ENCODE assay signal across 10 mouse cellular contexts in genomic region chr7:19316451-19317161, GRCm38 (mm10). TPM values are rescaled to one million over a fixed set of nuclear protein-coding genes. Genes with fewer than 3 reads are reported as not detected.
DNase-seq lines count a peak whose midpoint lies in the region; ATAC-seq and TF ChIP-seq lines count a peak whose summit lies in the region.
"Had no signal": no experiment of that assay in that cellular context is flagged by ENCODE, and none has a peak within 500 bp of the region (broad histone marks: within the 10 kb centered on the region; RNA-seq: fewer than 3 reads in every experiment).

No protein-coding gene starts in this region.

- H3K4me3 ChIP-seq in midbrain, embryonic 11.5 days (ENCODE audit: low read depth, low read length), result no peak overlapping the region
- H3K4me3 ChIP-seq in midbrain, postnatal 0 days (ENCODE audit: low read depth, low read length), result no peak overlapping the region

- DNase-seq in adrenal gland, adult 2 months, result peak; percentile 72
- no peak for DNase-seq in adrenal gland, postnatal 10 days
- DNase-seq in midbrain, embryonic 11.5 days (ENCODE audit: low spot score, missing footprints), result peak; percentile 83
- no peak for DNase-seq in midbrain, postnatal 0 days (ENCODE audit: low spot score)
- peak; percentile 52 for DNase-seq in heart, postnatal 10 days
- no peak for DNase-seq in right cerebral cortex, adult 18-20 months
- DNase-seq in layer of hippocampus, postnatal 25 days (ENCODE audit: extremely low spot score in 1 of 2, low spot score in 1 of 2), result no peak

- H3K36me3 ChIP-seq in midbrain, embryonic 11.5 days (ENCODE audit: control insufficient read depth, insufficient read depth, low read length), result no peaks in the 10 kb centered on the region
- H3K36me3 ChIP-seq in midbrain, postnatal 0 days (ENCODE audit: insufficient read depth, low read length), result no peaks in the 10 kb centered on the region

- H3K4me2 ChIP-seq in midbrain, embryonic 11.5 days, result no peak overlapping the region
- no peak overlapping the region for H3K4me2 ChIP-seq in midbrain, postnatal 0 days (ENCODE audit: low read depth, low read length, poor library complexity, severe bottlenecking)

- intact Hi-C loops in heart, postnatal 10 days (cut with DNase I), result no loop called here

- no peak for ATAC-seq in midbrain, embryonic 11.5 days (ENCODE audit: low FRiP score)
- ATAC-seq in midbrain, postnatal 0 days (ENCODE audit: low FRiP score), result no peak
- peak; percentile 62 for ATAC-seq in neutrophil, adult 5-6 weeks (ENCODE audit: extremely low read depth, insufficient number of reproducible peaks, low FRiP score, poor library complexity, severe bottlenecking)
- ATAC-seq: hindbrain, postnatal 0 days had no signal

- no peak for TF ChIP-seq CTCF in midbrain, postnatal 0 days (IDR thresholded peaks at IDR 0.05)

- no peaks in the 10 kb centered on the region for H3K9me3 ChIP-seq in midbrain, embryonic 11.5 days (ENCODE audit: control insufficient read depth, low read length)
- H3K9me3 ChIP-seq in midbrain, postnatal 0 days (ENCODE audit: low read length), result no peaks in the 10 kb centered on the region

- no peak overlapping the region for H3K27ac ChIP-seq in midbrain, embryonic 11.5 days (ENCODE audit: low read depth, low read length)
- no peak overlapping the region for H3K27ac ChIP-seq in midbrain, postnatal 0 days (ENCODE audit: low read depth, low read length)
- H3K27ac ChIP-seq: hindbrain, postnatal 0 days had no signal

- 51% methylated on average over 14 of the region's 14 CpGs for WGBS in midbrain, embryonic 11.5 days
- 43% methylated on average over 14 of the region's 14 CpGs for WGBS in midbrain, postnatal 0 days

- H3K4me1 ChIP-seq in midbrain, embryonic 11.5 days (ENCODE audit: control insufficient read depth, insufficient read depth, low read length), result peaks cover 12% of the 10 kb centered on the region
- H3K4me1 ChIP-seq in midbrain, postnatal 0 days (ENCODE audit: insufficient read depth, low read length), result peaks cover 5% of the 10 kb centered on the region; the same call in 1 of the 2 replicates

- H3K9ac ChIP-seq in midbrain, embryonic 11.5 days (ENCODE audit: low read length), result peak overlapping the region; percentile 9; the same call in 1 of the 2 replicates
- H3K9ac ChIP-seq in midbrain, postnatal 0 days (replicated peaks; ENCODE audit: low read length, poor library complexity, severe bottlenecking), result no peak overlapping the region

- H3K27me3 ChIP-seq in midbrain, embryonic 11.5 days (ENCODE audit: control insufficient read depth, insufficient read depth, low read length), result peaks cover 5% of the 10 kb centered on the region
- no peaks in the 10 kb centered on the region for H3K27me3 ChIP-seq in midbrain, postnatal 0 days (ENCODE audit: insufficient read depth, low read length)

RNA-seq across cellular contexts. Expression of gene Fosb, which starts 6.8 kb away (rescaled TPM):
- total RNA-seq in adrenal gland, adult 2 months (2021), result 10 to 100 TPM in 1 of 2 experiments, 1 to 10 TPM in 1; 5.8 to 34.5 TPM
- 2.6 and 3.2 TPM in 2 replicates for polyA plus RNA-seq in adrenal gland, adult 2 months (2012; rRNA removed)
- total RNA-seq in adrenal gland, postnatal 10 days (2021), result 10 to 100 TPM in 1 of 2 experiments, 1 to 10 TPM in 1; 1.2 to 12.9 TPM
- polyA plus RNA-seq in midbrain, embryonic 11.5 days (2014; fragmentation: Nextera tagmentation; extraction: Ambion mirVana), result 0.04 TPM in 1 of 2 replicates, not detected in the other
- total RNA-seq in midbrain, postnatal 0 days (2014; rRNA removed), result 0.38 and 0.66 TPM in 2 replicates
- polyA plus RNA-seq in midbrain, postnatal 0 days (2015; fragmentation: Nextera tagmentation; extraction: Ambion mirVana), result 0.10 and 0.11 TPM in 2 replicates
- under 1 TPM; 0.48 to 0.60 TPM for total RNA-seq in heart, postnatal 10 days (2021)
- total RNA-seq in neutrophil, adult 5-6 weeks (2017), result 60.5 and 64.4 TPM in 2 replicates
- total RNA-seq in layer of hippocampus, postnatal 25 days (2021), result 1 to 10 TPM; 5.2 to 9.8 TPM
- polyA plus RNA-seq: neural tube, embryonic 11.5 days had no signal

RNA-seq across cellular contexts. Expression of gene Ercc1, which starts 28.0 kb away (rescaled TPM):
- 10 to 100 TPM; 36.5 to 40.8 TPM for total RNA-seq in adrenal gland, adult 2 months (2021)
- 36.3 and 37.8 TPM in 2 replicates for polyA plus RNA-seq in adrenal gland, adult 2 months (2012; rRNA removed)
- total RNA-seq in adrenal gland, postnatal 10 days (2021), result 10 to 100 TPM; 37.1 to 41.3 TPM
- polyA plus RNA-seq in midbrain, embryonic 11.5 days (2014; fragmentation: Nextera tagmentation; extraction: Ambion mirVana), result 111 and 118 TPM in 2 replicates
- total RNA-seq in midbrain, postnatal 0 days (2014; rRNA removed), result 50.3 and 71.4 TPM in 2 replicates
- 67.7 and 71.0 TPM in 2 replicates for polyA plus RNA-seq in midbrain, postnatal 0 days (2015; fragmentation: Nextera tagmentation; extraction: Ambion mirVana)
- total RNA-seq in heart, postnatal 10 days (2021), result 10 to 100 TPM; 40.1 to 43.2 TPM
- total RNA-seq in neutrophil, adult 5-6 weeks (2017), result 19.6 and 28.2 TPM in 2 replicates
- 10 to 100 TPM; 37.8 to 39.1 TPM for total RNA-seq in layer of hippocampus, postnatal 25 days (2021)

RNA-seq across cellular contexts. Expression of gene Rtn2, which starts 34.2 kb away (rescaled TPM):
- 1 to 10 TPM; 4.2 to 7.4 TPM for total RNA-seq in adrenal gland, adult 2 months (2021)
- polyA plus RNA-seq in adrenal gland, adult 2 months (2012; rRNA removed), result 14.6 and 19.4 TPM in 2 replicates
- total RNA-seq in adrenal gland, postnatal 10 days (2021), result 10 to 100 TPM; 20.2 to 59.7 TPM
- polyA plus RNA-seq in midbrain, embryonic 11.5 days (2014; fragmentation: Nextera tagmentation; extraction: Ambion mirVana), result 48.5 and 53.2 TPM in 2 replicates
- 160 and 172 TPM in 2 replicates for total RNA-seq in midbrain, postnatal 0 days (2014; rRNA removed)
- 104 and 107 TPM in 2 replicates for polyA plus RNA-seq in midbrain, postnatal 0 days (2015; fragmentation: Nextera tagmentation; extraction: Ambion mirVana)
- 10 to 100 TPM; 67.9 to 82.8 TPM for total RNA-seq in heart, postnatal 10 days (2021)
- not detected in 2 replicates for total RNA-seq in neutrophil, adult 5-6 weeks (2017)
- total RNA-seq in layer of hippocampus, postnatal 25 days (2021), result 10 to 100 TPM; 85.9 to 96.3 TPM

RNA-seq across cellular contexts. Expression of gene Ppm1n, which starts 36.7 kb away (rescaled TPM):
- total RNA-seq in adrenal gland, adult 2 months (2021), result not detected
- 0.09 and 0.68 TPM in 2 replicates for polyA plus RNA-seq in adrenal gland, adult 2 months (2012; rRNA removed)
- total RNA-seq in adrenal gland, postnatal 10 days (2021), result under 1 TPM in 1 of 2 experiments, not detected in 1; 0.30 TPM
- 0.18 and 0.50 TPM in 2 replicates for polyA plus RNA-seq in midbrain, embryonic 11.5 days (2014; fragmentation: Nextera tagmentation; extraction: Ambion mirVana)
- 1.8 and 2.2 TPM in 2 replicates for total RNA-seq in midbrain, postnatal 0 days (2014; rRNA removed)
- polyA plus RNA-seq in midbrain, postnatal 0 days (2015; fragmentation: Nextera tagmentation; extraction: Ambion mirVana), result 1.2 and 1.4 TPM in 2 replicates
- total RNA-seq in heart, postnatal 10 days (2021), result under 1 TPM in 1 of 2 experiments, not detected in 1; 0.67 TPM
- total RNA-seq in neutrophil, adult 5-6 weeks (2017), result not detected in 2 replicates
- total RNA-seq in layer of hippocampus, postnatal 25 days (2021), result not detected
- polyA plus RNA-seq: neural tube, embryonic 11.5 days had no signal

RNA-seq across cellular contexts. Expression of gene Cd3eap, which starts 42.7 kb away (rescaled TPM):
- 10 to 100 TPM; 13.2 to 13.3 TPM for total RNA-seq in adrenal gland, adult 2 months (2021)
- polyA plus RNA-seq in adrenal gland, adult 2 months (2012; rRNA removed), result 12.3 and 21.5 TPM in 2 replicates
- total RNA-seq in adrenal gland, postnatal 10 days (2021), result 10 to 100 TPM; 11.5 to 11.7 TPM
- 15.1 and 15.4 TPM in 2 replicates for polyA plus RNA-seq in midbrain, embryonic 11.5 days (2014; fragmentation: Nextera tagmentation; extraction: Ambion mirVana)
- total RNA-seq in midbrain, postnatal 0 days (2014; rRNA removed), result 8.7 and 14.0 TPM in 2 replicates
- polyA plus RNA-seq in midbrain, postnatal 0 days (2015; fragmentation: Nextera tagmentation; extraction: Ambion mirVana), result 21.5 and 21.6 TPM in 2 replicates
- 10 to 100 TPM in 1 of 2 experiments, 1 to 10 TPM in 1; 8.2 to 11.0 TPM for total RNA-seq in heart, postnatal 10 days (2021)
- 7.1 and 7.3 TPM in 2 replicates for total RNA-seq in neutrophil, adult 5-6 weeks (2017)
- total RNA-seq in layer of hippocampus, postnatal 25 days (2021), result 10 to 100 TPM; 17.7 to 18.3 TPM

Comparison
In these comparisons a context has a peak if more than half of its experiments do, and no peak if none do; other contexts are left out.
1. DNase-seq: peak in adrenal gland, adult 2 months (single experiment), midbrain, embryonic 11.5 days (single experiment) and heart, postnatal 10 days (2 of 2); none in adrenal gland, postnatal 10 days (single experiment), midbrain, postnatal 0 days (single experiment), right cerebral cortex, adult 18-20 months (single experiment) and layer of hippocampus, postnatal 25 days (0 of 2).